Mouse (Mus musculus) forebrain, embryonic 14.5 days (tissue): Measurements from ENCODE around the gene Anks6. TPM values are rescaled to one million over a fixed set of nuclear protein-coding genes. Genes with fewer than 3 reads are reported as not detected.

Experiments used
- ATAC-seq: fragments of 200-750 bp; cut with Nextera tagmentation; 2 replicates; pipeline ENCODE4 v1.8.0; 2017; ENCODE audit warnings: mild to moderate bottlenecking, moderate library complexity
- DNase-seq: peaks from one replicate; pipeline ENCODE4 v3.0.0-alpha.2; 2015; ENCODE audit warnings: low spot score
- H3K27ac ChIP-seq: fragments of 300-500 bp; sonication (generic); 2 replicates; pipeline ENCODE4 v1.5.1; 2014; ENCODE audit warnings: low read depth, mild to moderate bottlenecking, control low read depth, low read length, moderate library complexity
- H3K27me3 ChIP-seq: fragments of 300-500 bp; sonication (generic); replicated peaks from 2 replicates; pipeline ENCODE4 v1.6.1; 2014; ENCODE audit warnings: low read length, control low read depth, mixed read lengths; ENCODE audit not compliant: control insufficient read depth, insufficient read depth
- H3K36me3 ChIP-seq: fragments of 300-500 bp; sonication (generic); 2 replicates; pipeline ENCODE4 v1.6.1; 2014; ENCODE audit warnings: low read length, control low read depth; ENCODE audit not compliant: control insufficient read depth, insufficient read depth
- H3K4me1 ChIP-seq: fragments of 300-500 bp; sonication (generic); 2 replicates; pipeline ENCODE4 v1.6.1; 2014; ENCODE audit warnings: antibody characterized with exemption, low read length, control low read depth; ENCODE audit not compliant: control insufficient read depth, insufficient read depth
- H3K4me2 ChIP-seq: fragments of 300-500 bp; sonication (generic); 2 replicates; pipeline ENCODE4 v1.6.1; 2014; ENCODE audit warnings: mild to moderate bottlenecking, control low read depth, low read length
- H3K4me3 ChIP-seq: fragments of 300-500 bp; sonication (generic); 2 replicates; pipeline ENCODE4 v1.5.1; 2014; ENCODE audit warnings: low read depth, low read length, control low read depth
- H3K9ac ChIP-seq: fragments of 300-500 bp; sonication (generic); 2 replicates; pipeline ENCODE4 v1.6.1; 2014; ENCODE audit warnings: mild to moderate bottlenecking, low read length, control low read depth, moderate library complexity
- H3K9me3 ChIP-seq: fragments of 300-500 bp; sonication (generic); replicated peaks from 2 replicates; pipeline ENCODE4 v1.6.1; 2016; ENCODE audit warnings: low read length, control low read depth, mixed read lengths; ENCODE audit not compliant: control insufficient read depth
- WGBS: fragments of 180-500 bp; shearing (Covaris S2); extraction: QIAGEN DNeasy Blood & Tissue Kit; methylation state at CpG from one replicate; pipeline ENCODE4 v1.1.7; 2014; 5-methylcytosine and 5-hydroxymethylcytosine counted together
- polyA plus RNA-seq: library from polyadenylated mRNA; unstranded; fragments of >200 nt; fragmentation: Nextera tagmentation; extraction: Ambion mirVana; gene quantifications from 2 replicates; pipeline ENCODE4 v1.2.1, GENCODE M21; 2014

Gene Anks6
- 2.2 and 3.2 TPM in 2 replicates for polyA plus RNA-seq

DNA sequence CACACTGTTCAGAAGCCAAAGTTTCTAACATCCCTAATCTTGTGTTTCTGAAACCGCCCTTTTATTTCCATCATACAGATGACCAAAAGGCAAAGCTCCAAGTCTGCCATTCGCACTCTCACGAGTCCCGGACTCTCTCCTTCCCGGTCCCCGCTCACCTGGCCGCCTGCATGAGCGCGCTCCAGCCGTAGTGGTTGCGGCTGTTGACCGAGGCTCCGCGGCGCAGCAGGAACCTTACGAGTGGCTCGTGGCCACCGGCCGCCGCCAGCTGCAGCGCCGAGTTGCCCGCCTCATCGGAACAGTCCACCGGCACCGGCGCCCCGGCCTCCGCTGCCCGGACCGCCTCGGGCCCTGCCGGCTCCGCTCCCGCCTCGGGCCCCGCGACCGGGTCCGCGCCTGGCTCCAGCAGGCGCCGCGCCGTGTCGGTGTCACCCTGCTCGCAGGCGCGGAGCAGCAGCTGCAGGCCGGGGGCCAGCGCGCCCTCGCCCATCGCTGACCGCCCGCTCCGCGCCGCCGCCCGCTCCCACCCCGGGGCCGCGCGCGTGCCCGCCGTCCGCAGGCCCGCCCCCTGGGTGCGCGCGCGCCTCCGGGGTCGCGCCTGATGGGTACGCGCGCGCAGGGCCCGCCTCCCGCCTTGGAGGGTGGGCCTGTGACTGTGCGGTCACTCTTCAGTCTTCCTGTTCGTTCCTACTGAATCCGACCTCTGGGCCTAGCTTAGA, at the start of gene Anks6:
TSS of gene Anks6 (minus strand) at position 637 of the 719 bp plus-strand sequence.
- under 1% methylated on average over 58 of the region's 86 CpGs for WGBS
- DNase-seq (peak; percentile 79), ATAC-seq (peak; percentile 91)
- Histone ChIP-seq H3K4me3 (peak within 1 kb of the TSS; percentile 73), H3K4me2 (peak within 1 kb of the TSS; percentile 73), H3K27ac (peak within 1 kb of the TSS; percentile 55; the same call in 1 of the 2 replicates), H3K9ac (peak within 1 kb of the TSS; percentile 76), H3K9me3 (no peaks in the 10 kb centered on the region), H3K4me1 (peaks cover 6% of the 10 kb centered on the region), H3K36me3 (no peaks in the 10 kb centered on the region), H3K27me3 (no peaks in the 10 kb centered on the region)

GRCm38 (mm10) chr4:47103561-47103960, 46.3 kb upstream of the Anks6 start:
- Histone ChIP-seq H3K4me2 (no peak overlapping the region), H3K27me3 (no peaks in the 10 kb centered on the region), H3K9ac (no peak overlapping the region), H3K4me1 (no peaks in the 10 kb centered on the region), H3K27ac (no peak overlapping the region), H3K4me3 (no peak overlapping the region), H3K36me3 (no peaks in the 10 kb centered on the region), H3K9me3 (no peaks in the 10 kb centered on the region)
- ATAC-seq: no peak
- no peak for DNase-seq
- 97% methylated on average over 10 of the region's 10 CpGs for WGBS

DNA sequence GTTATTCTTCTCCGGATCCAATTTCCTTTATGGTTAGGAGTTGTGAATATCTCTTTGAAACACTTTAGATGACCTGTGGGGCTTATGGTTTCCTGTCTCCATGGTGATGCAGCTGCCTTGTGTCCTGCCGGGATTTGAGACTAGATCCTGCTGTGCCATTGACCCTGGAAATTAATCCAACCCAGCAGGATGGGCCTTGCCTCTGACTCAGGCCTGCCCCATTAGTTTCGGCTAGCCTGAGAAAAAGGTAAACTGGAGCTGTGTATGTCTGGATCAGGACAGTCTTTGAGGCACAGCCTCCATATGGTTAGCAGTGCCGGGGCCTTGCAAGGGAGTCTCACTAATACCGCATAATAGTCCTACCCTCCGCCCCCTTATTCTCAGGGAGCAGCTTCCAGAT, 36.4 kb upstream of the Anks6 start:
- ATAC-seq (0 out of 2 replicates have a peak, but pooled peaks have one; percentile 17), DNase-seq (peak; percentile 13)
- H3K4me3 ChIP-seq: no peak overlapping the region
- no peaks in the 10 kb centered on the region for H3K9me3 ChIP-seq
- H3K27me3 ChIP-seq: peaks cover 14% of the 10 kb centered on the region
- 18% methylated on average over 6 of the region's 6 CpGs for WGBS
- no peak overlapping the region for H3K9ac ChIP-seq
- no peak overlapping the region for H3K27ac ChIP-seq
- H3K36me3 ChIP-seq: no peaks in the 10 kb centered on the region
- H3K4me1 ChIP-seq: peaks cover 5% of the 10 kb centered on the region
- no peak overlapping the region for H3K4me2 ChIP-seq

DNA sequence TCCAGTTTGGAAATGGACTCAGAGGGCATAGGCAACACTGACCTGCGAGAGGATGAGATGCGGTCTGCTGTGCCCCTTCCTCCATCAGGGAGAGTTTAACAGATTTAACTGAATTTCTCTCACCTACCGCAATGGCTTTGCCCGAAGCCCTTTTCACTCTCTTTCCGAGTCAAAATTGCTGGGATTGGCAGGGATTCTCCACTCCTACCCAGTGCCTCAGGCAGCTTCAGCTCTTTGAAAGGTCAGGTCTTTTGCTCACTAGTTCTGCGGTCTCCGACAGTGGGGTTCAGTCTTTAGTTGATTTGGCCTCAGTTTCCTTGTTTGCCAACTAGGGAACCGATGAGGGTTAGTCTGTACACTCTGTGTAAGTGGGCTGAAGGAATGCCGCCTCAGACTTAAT, 35.9 kb upstream of the Anks6 start:
- Histone ChIP-seq H3K4me3 (no peak overlapping the region), H3K4me2 (no peak overlapping the region), H3K36me3 (no peaks in the 10 kb centered on the region), H3K27ac (no peak overlapping the region), H3K9ac (no peak overlapping the region), H3K9me3 (no peaks in the 10 kb centered on the region), H3K4me1 (peaks cover 5% of the 10 kb centered on the region), H3K27me3 (peaks cover 14% of the 10 kb centered on the region)
- 15% methylated on average over 9 of the region's 9 CpGs for WGBS
- DNase-seq (no peak), ATAC-seq (no peak)

DNA sequence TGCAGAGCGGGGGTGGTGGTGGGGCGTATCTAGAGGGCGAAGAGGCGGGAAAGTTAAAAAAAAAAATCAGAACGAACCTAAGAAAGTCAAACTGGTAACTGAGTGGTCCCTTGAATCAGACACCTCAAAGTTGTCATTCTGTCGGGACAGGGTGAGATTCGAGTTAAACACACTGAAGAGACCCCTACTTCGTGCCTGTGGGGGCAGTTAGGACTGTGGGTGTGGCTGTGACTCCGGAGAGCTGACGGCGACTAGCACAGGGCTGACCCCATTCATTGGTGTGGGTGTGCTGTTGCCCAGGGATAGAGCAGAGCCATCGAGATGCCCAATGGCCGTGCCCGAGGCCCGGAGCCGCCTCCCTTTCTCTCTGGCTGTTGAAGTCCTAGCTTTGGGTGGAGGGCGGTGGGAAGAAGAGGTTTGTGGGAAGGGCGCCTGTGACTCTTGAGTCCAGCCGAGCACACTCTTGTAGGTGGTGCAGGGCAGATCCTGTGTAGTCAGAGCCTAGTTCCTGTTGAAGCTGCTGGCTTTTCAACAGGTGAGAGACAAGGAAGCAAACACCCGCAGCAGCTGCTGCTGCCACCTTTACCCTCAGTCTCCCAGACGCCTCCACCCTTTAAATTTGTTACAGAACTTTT, 35.3 kb upstream of the Anks6 start:
- H3K4me2 ChIP-seq: peak overlapping the region; percentile 99
- H3K36me3 ChIP-seq: no peaks in the 10 kb centered on the region
- peaks cover 14% of the 10 kb centered on the region for H3K27me3 ChIP-seq
- 2% methylated on average over 21 of the region's 21 CpGs for WGBS
- ATAC-seq (0 out of 2 replicates have a peak, but pooled peaks have one; percentile 33), DNase-seq (peak; percentile 19)
- peak overlapping the region; percentile 66 for H3K9ac ChIP-seq
- peaks cover 5% of the 10 kb centered on the region for H3K4me1 ChIP-seq
- H3K4me3 ChIP-seq: peak overlapping the region; percentile 67
- no peak overlapping the region for H3K27ac ChIP-seq
- H3K9me3 ChIP-seq: no peaks in the 10 kb centered on the region

DNA sequence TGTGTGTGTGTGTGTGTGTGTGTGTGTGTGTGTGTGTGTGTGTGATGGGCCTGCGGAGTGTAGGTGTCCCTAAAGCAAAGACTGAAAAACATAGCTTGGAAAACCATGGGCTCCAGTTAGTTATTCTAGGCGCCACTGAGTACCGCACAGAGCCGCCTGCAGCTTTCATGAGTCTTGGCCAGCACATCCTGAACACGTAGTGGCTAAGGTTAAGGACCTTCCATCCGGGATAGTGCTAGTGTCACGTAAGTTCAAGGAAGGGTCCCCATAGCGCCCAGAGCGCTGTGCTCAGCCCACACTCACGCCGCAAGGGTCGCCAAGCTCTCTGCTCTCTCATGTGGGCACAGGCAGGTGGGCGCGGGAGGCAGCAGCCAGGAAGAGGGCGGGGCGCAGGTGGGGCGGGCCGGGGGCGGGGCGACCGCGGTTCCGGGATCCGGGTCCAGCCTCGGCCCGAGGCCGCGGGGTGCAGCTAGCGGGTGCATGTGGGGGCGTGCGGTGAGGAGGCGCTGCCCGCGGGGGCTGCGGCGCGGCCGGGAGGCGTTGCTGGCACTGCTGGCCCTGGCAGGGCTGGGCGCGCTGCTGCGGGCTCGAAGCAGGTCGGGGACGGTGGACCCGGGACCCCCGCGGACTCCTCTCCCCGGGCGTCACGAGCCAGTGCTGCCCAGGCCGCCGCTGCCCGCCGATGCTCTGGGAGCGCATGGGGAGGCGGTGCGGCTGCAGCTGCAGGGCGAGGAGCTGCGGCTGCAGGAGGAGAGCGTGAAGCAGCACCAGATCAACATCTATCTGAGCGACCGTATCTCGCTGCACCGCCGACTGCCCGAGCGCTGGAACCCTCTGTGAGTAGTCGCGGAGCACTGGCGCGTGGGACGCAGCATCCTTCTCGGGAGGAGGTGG, 34.5 kb upstream of the Anks6 start, which contains the start of gene Galnt12:
TSS of gene Galnt12 (plus strand) at position 417 of the 894 bp plus-strand sequence.
- ATAC-seq: peak; percentile 71
- H3K27me3 ChIP-seq: peaks cover 14% of the 10 kb centered on the region
- WGBS: 2% methylated on average over 69 of the region's 74 CpGs

DNA sequence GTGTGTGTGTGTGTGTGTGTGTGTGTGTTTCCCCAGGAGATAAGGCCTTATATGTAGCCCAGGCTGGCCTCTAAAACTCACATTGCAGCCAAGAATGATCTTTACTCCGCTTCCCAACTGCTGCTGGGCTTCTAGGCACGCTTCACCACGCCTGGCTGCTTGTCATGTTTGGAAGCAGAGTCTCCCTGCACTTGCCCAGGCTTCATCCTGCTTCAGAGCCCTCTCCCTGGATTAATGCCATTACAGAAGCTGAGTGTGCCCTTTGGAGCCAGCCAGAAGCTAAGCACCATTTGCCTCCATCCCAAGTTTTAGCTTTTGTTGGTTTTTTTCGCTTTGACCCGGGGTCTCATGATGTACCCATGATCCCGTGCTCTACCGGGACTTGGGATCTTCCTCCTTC, 31.4 kb upstream of the Anks6 start:
- Histone ChIP-seq H3K27me3 (peaks cover 11% of the 10 kb centered on the region), H3K9ac (no peak overlapping the region), H3K4me3 (no peak overlapping the region), H3K4me1 (peaks cover 5% of the 10 kb centered on the region), H3K4me2 (no peak overlapping the region), H3K9me3 (no peaks in the 10 kb centered on the region), H3K36me3 (no peaks in the 10 kb centered on the region), H3K27ac (no peak overlapping the region)
- no peak for ATAC-seq
- 95% methylated on average over 7 of the region's 7 CpGs for WGBS
- DNase-seq: no peak

More for the DNA sequence above, 34.5 kb upstream of the Anks6 start, which contains the start of gene Galnt12:
- H3K9ac ChIP-seq: peak within 1 kb of the TSS; percentile 66
- H3K36me3 ChIP-seq: no peaks in the 10 kb centered on the region
- peak within 1 kb of the TSS; percentile 67 for H3K4me3 ChIP-seq
- peak; percentile 56 for DNase-seq
- no peaks in the 10 kb centered on the region for H3K9me3 ChIP-seq
- H3K4me1 ChIP-seq: peaks cover 5% of the 10 kb centered on the region
- H3K4me2 ChIP-seq: peak within 1 kb of the TSS; percentile 99
- no peak within 1 kb of the TSS for H3K27ac ChIP-seq

- no peaks in the 10 kb centered on the region for H3K27me3 ChIP-seq
- no peak overlapping the region for H3K4me3 ChIP-seq
- no peak for DNase-seq
- no peaks in the 10 kb centered on the region for H3K9me3 ChIP-seq
- no peak overlapping the region for H3K27ac ChIP-seq
- H3K9ac ChIP-seq: no peak overlapping the region
- no peak overlapping the region for H3K4me2 ChIP-seq
- WGBS: 89% methylated on average over 7 of the region's 7 CpGs
- no peak for ATAC-seq
- no peaks in the 10 kb centered on the region for H3K36me3 ChIP-seq
- no peaks in the 10 kb centered on the region for H3K4me1 ChIP-seq
Measured at GRCm38 (mm10) chr4:47083824-47084223, 26.6 kb upstream of the Anks6 start.
